Mouse (Mus musculus): ENCODE measurements around the gene Klhl32. TPM values are rescaled to one million over a fixed set of nuclear protein-coding genes. Genes with fewer than 3 reads are reported as not detected.

Gene Klhl32
- 1.9 TPM for polyA plus RNA-seq (2014; fragmentation: Illumina TruSeq; extraction: RNeasy Lipid Tissue Mini Kit (QIAGEN cat#74804))

DNA sequence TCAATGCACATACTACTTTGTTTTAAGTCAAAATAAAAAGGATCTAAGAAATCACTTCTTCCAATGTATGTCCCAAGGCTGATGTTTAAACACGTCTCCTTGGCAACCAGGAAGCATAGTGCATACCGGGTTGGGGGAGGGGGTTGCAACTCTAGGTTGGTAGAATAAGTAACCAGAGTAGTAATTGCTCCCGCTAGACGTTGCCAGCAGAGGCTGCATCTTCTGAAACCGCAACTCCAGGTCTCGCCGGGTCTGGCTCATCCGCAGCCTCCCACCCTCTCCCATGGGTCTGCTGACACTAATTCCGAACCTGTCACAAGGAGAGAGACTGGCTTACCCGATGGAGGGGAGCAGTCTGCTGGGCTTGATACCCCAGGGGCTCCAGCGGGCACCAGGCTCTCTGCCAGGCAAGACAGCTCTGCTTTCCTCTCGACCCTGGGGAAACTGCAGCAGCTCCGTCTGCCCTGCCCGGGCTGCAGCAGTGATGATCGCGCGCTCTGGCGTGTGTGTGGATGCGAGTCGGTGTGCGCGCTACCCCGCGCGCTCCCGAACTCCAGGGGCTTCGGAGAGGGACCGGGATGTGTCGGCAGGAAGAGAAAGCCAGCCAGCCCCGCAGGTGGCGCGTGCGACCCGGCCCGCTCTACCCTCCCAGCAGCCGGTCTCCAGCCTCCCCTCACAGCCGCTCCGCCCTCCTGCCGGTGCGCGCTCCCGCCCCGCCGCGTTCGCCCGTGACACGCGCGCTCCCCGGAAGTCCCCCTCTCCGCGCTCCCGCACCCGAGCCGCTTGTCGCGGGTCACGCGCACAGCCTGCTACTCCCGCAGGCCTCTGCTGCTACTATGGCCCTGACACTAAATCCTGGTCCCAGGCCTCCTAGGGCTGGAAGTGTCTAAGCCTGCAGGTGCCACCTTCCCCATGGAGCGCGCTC lies at the start of gene Klhl32:
Klhl32 (minus strand) TSS at position 724 of the 925 bp plus-strand sequence.

GRCm38 (mm10) chr4:24897851-24898515 lies 47.1 kb upstream of the Klhl32 start, which contains the start of gene Ndufaf4:
Ndufaf4 (plus strand) TSS chr4:24898083.

Other genes starting within 250 kb of the Klhl32 start
- gene Ndufaf4, start 47.0 kb upstream of the Klhl32 start, polyA plus RNA-seq (2014; fragmentation: Illumina TruSeq; extraction: RNeasy Lipid Tissue Mini Kit (QIAGEN cat#74804)), result 78.1 TPM
- 5.1 TPM for gene Gpr63, start 115.3 kb upstream of the Klhl32 start, polyA plus RNA-seq (2014; fragmentation: Illumina TruSeq; extraction: RNeasy Lipid Tissue Mini Kit (QIAGEN cat#74804))

Data from ovary, adult 10 weeks (tissue).